Mouse (Mus musculus): ENCODE data around the gene Htr1a.

The Htr1a gene

DNA sequence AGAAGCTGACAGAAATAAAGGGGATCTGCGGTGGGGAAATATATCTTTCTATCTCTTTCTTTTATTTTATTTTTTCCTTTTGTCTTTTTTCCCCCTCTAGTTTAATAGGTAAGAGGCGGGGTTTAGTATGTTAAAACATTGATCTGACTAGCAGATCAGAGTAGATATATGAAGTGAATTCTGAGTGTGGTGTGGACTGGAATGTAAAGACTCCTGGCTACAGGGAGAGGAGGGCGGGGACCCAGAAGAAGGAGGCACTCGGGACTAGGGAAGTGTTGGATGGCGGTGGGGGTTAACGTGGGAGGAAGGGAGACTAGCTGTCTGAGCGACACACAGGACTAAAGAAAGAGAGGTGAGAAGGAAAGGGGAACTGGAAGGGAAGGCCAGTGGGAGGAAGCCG is at the start of gene Htr1a:
Htr1a (plus strand) TSS at position 301 of the 400 bp plus-strand sequence.
- no peak for DNase-seq (ENCODE audit: low read depth, low spot score)

DNA sequence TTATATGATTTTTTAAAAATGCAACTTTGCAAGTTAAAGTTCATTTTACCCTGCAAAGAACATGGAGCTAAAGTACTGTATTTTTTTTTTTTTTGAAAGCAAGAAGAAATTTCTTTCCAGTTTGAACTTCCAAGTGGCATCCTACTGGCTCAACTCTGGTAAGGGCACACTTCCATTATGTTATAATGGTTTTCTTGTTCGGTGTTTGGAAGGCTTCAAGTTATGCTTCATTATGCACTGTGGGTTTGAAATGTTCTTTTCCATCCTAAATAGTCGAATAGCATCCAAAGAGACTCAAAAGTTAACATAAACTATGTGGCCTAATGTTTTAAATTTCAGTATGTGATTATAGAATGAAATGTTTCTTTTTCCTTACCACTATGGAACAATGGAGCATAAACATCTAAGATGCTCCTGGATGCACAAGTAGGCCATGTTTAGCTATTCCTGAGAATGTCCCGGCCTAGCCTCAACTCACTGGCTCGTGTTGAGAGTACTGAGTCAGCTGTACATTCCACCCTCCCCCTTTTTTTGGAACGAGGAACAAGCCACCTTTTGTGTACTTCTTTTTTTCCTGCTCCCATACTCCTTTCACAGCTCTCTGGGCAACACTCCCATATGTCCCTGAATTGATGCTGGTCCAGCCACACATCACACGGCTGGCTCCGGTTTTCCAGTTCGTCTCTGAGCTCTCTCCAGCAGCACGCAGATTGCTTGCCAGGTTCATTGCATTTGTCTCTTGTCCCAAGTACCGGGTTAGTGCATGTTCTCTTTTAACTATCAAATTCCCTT is 31.7 kb upstream of the Htr1a start:
- DNase-seq (ENCODE audit: low read depth, low spot score) = peak; percentile 54

DNA sequence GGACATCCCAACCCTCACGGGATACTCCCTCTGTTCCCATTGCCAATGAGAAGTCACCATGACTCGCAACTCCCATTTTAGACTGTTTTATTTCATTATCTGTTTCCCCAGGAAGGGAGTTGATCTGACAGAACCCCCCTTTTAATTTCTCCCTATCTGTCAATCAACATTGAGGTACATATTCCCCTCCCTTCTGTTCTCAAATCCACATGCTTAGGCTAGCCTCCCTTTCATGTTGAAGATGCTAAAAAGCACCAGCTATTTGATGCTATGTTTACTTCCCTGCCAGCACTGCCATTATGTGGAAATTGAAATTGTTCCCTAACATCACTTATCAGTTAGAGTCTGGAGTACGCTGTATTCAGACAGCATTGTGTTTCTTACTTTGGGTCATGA is 31.1 kb upstream of the Htr1a start:
- no peak for DNase-seq (ENCODE audit: low read depth, low spot score)

DNA sequence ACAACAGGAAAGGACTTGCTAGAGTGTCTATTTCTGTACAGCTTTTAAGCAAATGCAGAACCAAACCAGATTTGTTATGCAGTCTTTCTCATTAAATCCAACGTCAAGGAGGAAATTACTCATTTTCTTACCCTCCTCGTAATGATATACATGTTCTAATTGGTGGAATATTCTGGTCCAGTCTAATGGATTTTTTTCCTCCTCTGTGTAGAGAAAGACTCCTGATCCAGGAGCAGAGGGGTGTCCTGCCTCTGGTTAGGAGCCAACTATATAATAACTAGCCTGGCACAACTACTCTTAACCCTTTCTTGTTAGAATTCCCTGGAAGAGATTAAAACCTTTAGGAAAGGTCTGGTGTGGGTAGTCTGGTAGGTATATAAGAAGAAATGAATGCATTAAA is 10.3 kb upstream of the Htr1a start:
- no peak for DNase-seq (ENCODE audit: low read depth, low spot score)

DNA sequence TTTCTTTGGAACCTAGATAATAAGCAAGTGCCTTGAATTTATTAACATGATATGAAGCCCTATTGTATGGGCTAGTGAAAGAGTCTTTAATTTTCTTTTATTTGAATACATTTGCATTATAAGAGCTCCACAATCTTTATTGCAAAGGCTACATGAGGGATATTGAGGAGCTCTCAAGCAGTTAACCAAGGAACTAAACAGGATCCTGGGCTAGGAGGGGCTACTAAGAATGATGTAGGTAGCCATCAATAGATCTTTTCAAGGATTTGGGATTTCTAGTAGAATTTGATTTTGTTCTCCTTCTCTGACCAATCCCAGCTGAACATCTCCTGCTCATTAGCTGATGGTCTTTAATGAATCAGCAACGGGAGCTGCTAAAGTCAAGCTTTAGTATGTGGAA is 9.8 kb upstream of the Htr1a start:
- no peak for DNase-seq (ENCODE audit: low read depth, low spot score)

DNA sequence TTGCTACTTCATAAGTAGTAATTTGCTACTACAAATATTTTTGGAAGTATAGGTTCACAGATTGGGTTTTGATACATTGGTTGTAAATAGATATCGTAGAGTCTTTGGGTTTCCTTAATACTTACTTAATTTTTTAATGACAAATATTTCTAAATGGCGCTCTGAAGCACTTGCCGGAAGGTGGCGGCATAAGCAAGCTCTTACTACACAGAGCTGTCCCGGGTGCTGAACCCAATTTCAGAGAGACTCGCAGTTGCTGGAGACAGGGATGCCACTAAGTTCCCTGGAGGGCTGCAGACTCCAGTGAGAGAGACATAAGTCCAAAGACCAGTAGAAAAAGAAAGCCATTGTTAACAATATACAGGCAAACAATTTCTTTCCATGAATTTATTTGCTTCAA is 863 bp upstream of the Htr1a start:
- no peak for DNase-seq (ENCODE audit: low read depth, low spot score)

DNA sequence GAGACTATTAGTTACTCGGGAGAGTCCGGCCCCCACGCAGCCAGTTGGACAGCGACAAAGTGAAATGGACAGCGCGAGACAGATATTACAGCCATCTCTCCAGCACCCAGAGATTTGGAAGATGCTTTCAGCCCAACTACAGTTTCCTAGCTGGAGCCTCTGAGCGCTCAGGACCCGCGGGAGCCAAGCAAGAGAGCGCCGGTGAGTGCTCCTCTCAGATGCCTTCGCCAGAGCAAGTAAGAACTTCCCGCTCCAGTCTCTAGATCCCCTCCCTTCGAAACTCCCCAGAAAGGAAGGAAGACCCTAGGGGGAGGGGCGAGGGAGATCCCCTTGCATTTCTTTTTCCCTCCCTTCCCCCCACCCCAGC is 415 bp downstream of the Htr1a start:
- no peak for DNase-seq (ENCODE audit: low read depth, low spot score)

DNA sequence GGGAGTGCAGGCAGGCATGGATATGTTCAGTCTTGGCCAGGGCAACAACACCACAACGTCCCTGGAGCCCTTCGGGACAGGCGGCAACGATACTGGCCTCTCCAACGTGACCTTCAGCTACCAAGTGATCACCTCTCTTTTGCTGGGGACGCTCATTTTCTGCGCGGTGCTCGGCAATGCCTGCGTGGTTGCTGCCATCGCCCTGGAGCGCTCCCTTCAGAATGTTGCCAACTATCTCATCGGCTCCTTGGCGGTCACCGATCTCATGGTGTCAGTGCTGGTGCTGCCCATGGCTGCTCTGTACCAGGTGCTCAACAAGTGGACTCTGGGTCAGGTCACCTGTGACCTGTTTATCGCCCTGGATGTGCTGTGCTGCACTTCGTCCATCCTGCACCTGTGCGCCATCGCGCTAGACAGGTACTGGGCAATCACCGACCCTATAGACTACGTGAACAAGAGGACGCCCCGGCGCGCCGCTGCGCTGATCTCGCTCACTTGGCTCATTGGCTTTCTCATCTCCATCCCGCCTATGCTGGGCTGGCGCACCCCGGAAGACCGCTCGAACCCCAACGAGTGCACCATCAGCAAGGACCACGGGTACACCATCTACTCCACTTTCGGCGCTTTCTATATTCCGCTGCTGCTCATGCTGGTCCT is 927 bp downstream of the Htr1a start:
- no peak for DNase-seq (ENCODE audit: low read depth, low spot score)

DNA sequence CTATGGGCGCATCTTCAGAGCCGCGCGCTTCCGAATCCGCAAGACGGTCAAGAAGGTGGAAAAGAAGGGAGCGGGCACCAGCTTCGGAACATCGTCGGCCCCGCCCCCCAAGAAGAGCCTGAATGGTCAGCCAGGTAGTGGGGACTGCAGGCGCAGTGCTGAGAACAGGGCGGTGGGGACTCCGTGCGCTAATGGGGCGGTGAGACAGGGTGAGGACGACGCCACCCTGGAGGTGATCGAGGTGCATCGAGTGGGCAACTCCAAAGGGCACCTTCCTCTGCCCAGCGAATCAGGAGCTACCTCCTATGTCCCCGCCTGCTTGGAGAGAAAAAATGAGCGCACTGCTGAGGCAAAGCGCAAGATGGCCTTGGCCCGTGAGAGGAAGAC is 1.4 kb downstream of the Htr1a start:
- no peak for DNase-seq (ENCODE audit: low read depth, low spot score)

DNA sequence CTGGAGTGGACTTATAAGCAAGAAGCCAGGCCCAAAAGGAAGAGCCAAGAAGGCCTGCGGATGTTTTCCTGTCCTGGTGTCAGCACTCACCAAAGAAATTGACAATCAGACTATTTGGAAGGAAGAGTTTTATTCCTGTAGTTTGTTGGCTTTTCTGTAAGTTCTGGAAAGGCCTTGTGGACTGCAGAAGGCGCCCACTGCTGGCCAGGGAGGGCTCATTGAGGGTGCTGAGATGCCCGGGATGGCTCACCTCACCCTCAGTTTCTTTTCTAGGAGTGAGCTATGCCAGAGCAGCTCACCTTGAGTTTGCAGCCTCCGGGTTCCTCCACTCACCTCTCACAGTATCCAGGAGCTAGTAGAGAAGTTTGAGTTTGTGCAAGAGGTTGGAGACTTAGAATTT is 2.8 kb downstream of the Htr1a start:
- DNase-seq (ENCODE audit: low read depth, low spot score) = no peak

DNA sequence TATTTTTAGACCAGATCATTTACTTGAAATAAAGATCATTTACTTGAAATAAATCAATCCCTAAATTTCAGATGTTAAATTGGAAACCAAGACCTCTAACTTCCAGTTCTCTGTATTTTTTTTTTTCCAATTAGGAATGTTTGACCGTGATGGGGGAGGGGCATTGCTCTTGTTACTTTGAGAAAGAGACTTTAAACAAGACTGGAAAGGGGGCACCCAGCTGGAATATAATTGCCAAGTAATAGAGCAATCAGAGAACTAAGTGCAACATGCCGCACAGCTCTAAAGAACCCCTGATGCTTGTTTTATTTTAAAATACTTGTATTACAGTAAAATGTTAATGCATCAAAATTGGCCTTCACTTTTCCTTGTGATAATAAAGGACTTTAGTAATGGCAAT is 4.3 kb downstream of the Htr1a start:
- DNase-seq (ENCODE audit: low read depth, low spot score) = no peak

DNA sequence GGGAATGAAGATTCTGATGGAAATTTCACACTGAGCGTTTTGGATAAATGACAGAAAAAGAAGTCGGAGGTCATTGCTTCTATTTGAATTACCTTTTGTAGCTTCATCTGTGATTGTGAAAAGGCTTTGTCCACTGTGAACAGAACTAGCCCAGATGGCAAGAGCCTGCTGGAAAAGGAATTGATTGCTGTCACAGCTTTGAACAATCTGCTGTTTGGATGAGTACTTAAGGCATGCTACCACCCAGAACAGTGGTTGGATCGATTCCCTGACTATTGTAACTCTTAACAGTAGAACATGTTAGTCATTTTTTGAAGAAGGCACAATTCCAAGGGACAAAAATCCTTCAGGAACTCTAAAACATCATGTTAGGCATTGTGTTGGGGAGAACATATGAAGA is 8.1 kb downstream of the Htr1a start:
- no peak for DNase-seq (ENCODE audit: low read depth, low spot score)
